Mouse (Mus musculus): ENCODE measurements around the gene Cdh13.

Cdh13 gene

GRCm38 (mm10) chr8:118379657-118380056, 96.1 kb downstream of the Cdh13 start:
- in situ Hi-C loops (cut with MboI; ENCODE audit: low sequenced_read_pairs), result no loop called here

GRCm38 (mm10) chr8:118380058-118380457, 96.5 kb downstream of the Cdh13 start:
- in situ Hi-C loops (cut with MboI; ENCODE audit: low sequenced_read_pairs), result no loop called here

GRCm38 (mm10) chr8:118380782-118381181, 97.2 kb downstream of the Cdh13 start:
- in situ Hi-C loops (cut with MboI; ENCODE audit: low sequenced_read_pairs), result no loop called here

- in situ Hi-C loops (cut with MboI; ENCODE audit: low sequenced_read_pairs), result no loop called here
Observed at GRCm38 (mm10) chr8:118381641-118382040, 98.1 kb downstream of the Cdh13 start.

- in situ Hi-C loops (cut with MboI; ENCODE audit: low sequenced_read_pairs), result no loop called here
Observed at GRCm38 (mm10) chr8:118384314-118384713, 100.8 kb downstream of the Cdh13 start.

GRCm38 (mm10) chr8:118389456-118389855, 105.9 kb downstream of the Cdh13 start:
- in situ Hi-C loops (cut with MboI; ENCODE audit: low sequenced_read_pairs), result no loop called here

- in situ Hi-C loops (cut with MboI; ENCODE audit: low sequenced_read_pairs), result no loop called here
Observed at GRCm38 (mm10) chr8:118393909-118394650, 110.5 kb downstream of the Cdh13 start.

GRCm38 (mm10) chr8:118395178-118395577, 111.6 kb downstream of the Cdh13 start:
- in situ Hi-C loops (cut with MboI; ENCODE audit: low sequenced_read_pairs), result no loop called here

- in situ Hi-C loops (cut with MboI; ENCODE audit: low sequenced_read_pairs), result no loop called here
Observed at GRCm38 (mm10) chr8:118404836-118405235, 121.3 kb downstream of the Cdh13 start.

- in situ Hi-C loops (cut with MboI; ENCODE audit: low sequenced_read_pairs), result no loop called here
Observed at GRCm38 (mm10) chr8:118407322-118407721, 123.8 kb downstream of the Cdh13 start.

GRCm38 (mm10) chr8:118409396-118409795, 125.9 kb downstream of the Cdh13 start:
- in situ Hi-C loops (cut with MboI; ENCODE audit: low sequenced_read_pairs), result no loop called here

- in situ Hi-C loops (cut with MboI; ENCODE audit: low sequenced_read_pairs), result no loop called here
Observed at GRCm38 (mm10) chr8:118410341-118410970, 126.9 kb downstream of the Cdh13 start.

- in situ Hi-C loops (cut with MboI; ENCODE audit: low sequenced_read_pairs), result no loop called here
Observed at GRCm38 (mm10) chr8:118415672-118416071, 132.1 kb downstream of the Cdh13 start.

GRCm38 (mm10) chr8:118416811-118417355, 133.3 kb downstream of the Cdh13 start:
- in situ Hi-C loops (cut with MboI; ENCODE audit: low sequenced_read_pairs), result no loop called here

- in situ Hi-C loops (cut with MboI; ENCODE audit: low sequenced_read_pairs), result no loop called here
Observed at GRCm38 (mm10) chr8:118422624-118423023, 139.1 kb downstream of the Cdh13 start.

GRCm38 (mm10) chr8:118428941-118429340, 145.4 kb downstream of the Cdh13 start:
- in situ Hi-C loops (cut with MboI; ENCODE audit: low sequenced_read_pairs), result no loop called here

GRCm38 (mm10) chr8:118431731-118432440, 148.4 kb downstream of the Cdh13 start:
- in situ Hi-C loops (cut with MboI; ENCODE audit: low sequenced_read_pairs), result no loop called here

GRCm38 (mm10) chr8:118433553-118434180, 150.1 kb downstream of the Cdh13 start:
- in situ Hi-C loops (cut with MboI; ENCODE audit: low sequenced_read_pairs), result no loop called here

GRCm38 (mm10) chr8:118436751-118437150, 153.2 kb downstream of the Cdh13 start:
- in situ Hi-C loops (cut with MboI; ENCODE audit: low sequenced_read_pairs), result no loop called here

GRCm38 (mm10) chr8:118437152-118437551, 153.6 kb downstream of the Cdh13 start:
- in situ Hi-C loops (cut with MboI; ENCODE audit: low sequenced_read_pairs), result no loop called here

GRCm38 (mm10) chr8:118437874-118438273, 154.3 kb downstream of the Cdh13 start:
- in situ Hi-C loops (cut with MboI; ENCODE audit: low sequenced_read_pairs), result no loop called here
